Mouse (Mus musculus) telencephalon, adult 2 months (tissue): ENCODE data around the gene Adamts4.
A peak's percentile ranks its signal among the peaks of the same experiment; 100 is the strongest.

Source experiments
- DNase-seq: peaks from one replicate; pipeline ENCODE4 v3.0.0-alpha.2; 2011; ENCODE audit warnings: low read depth, low spot score

Gene Adamts4

GRCm38 (mm10) chr1:171249913-171250600 is at the start of gene Adamts4:
Gene Adamts4 (plus strand): TSS chr1:171250421.
- DNase-seq, result peak; percentile 55

- no peak for DNase-seq
Observed at GRCm38 (mm10) chr1:171200769-171201168, 49.5 kb upstream of the Adamts4 start.

GRCm38 (mm10) chr1:171203471-171204248 is 46.6 kb upstream of the Adamts4 start:
- no peak for DNase-seq

- DNase-seq, result no peak
Observed at GRCm38 (mm10) chr1:171204249-171204644, 46.0 kb upstream of the Adamts4 start.

- DNase-seq, result no peak
Observed at GRCm38 (mm10) chr1:171205704-171206493, 44.3 kb upstream of the Adamts4 start.

GRCm38 (mm10) chr1:171209409-171209808 is 40.8 kb upstream of the Adamts4 start:
- no peak for DNase-seq

- DNase-seq, result no peak
Observed at GRCm38 (mm10) chr1:171212854-171213253, 37.4 kb upstream of the Adamts4 start.

GRCm38 (mm10) chr1:171213801-171214496 is 36.3 kb upstream of the Adamts4 start, which contains the start of gene Nr1i3:
Gene Nr1i3 (plus strand): TSS chr1:171213970.
- DNase-seq, result no peak

- no peak for DNase-seq
Observed at GRCm38 (mm10) chr1:171216241-171216955, 33.8 kb upstream of the Adamts4 start.

- DNase-seq, result peak; percentile 79
Observed at GRCm38 (mm10) chr1:171220871-171221270, 29.4 kb upstream of the Adamts4 start.

GRCm38 (mm10) chr1:171221281-171222193 is 28.7 kb upstream of the Adamts4 start:
- no peak for DNase-seq

GRCm38 (mm10) chr1:171222238-171223155 is 27.7 kb upstream of the Adamts4 start, which contains the start of gene Tomm40l:
Gene Tomm40l (minus strand): TSS chr1:171222514.
- DNase-seq, result peak; percentile 100

- DNase-seq, result no peak
Observed at GRCm38 (mm10) chr1:171223168-171223567, 27.1 kb upstream of the Adamts4 start.

GRCm38 (mm10) chr1:171223796-171224195 is 26.4 kb upstream of the Adamts4 start:
- DNase-seq, result no peak

GRCm38 (mm10) chr1:171224857-171225256 is 25.4 kb upstream of the Adamts4 start, which contains the start of gene Apoa2:
Gene Apoa2 (plus strand): TSS chr1:171225054.
- DNase-seq, result no peak

- DNase-seq, result no peak
Observed at GRCm38 (mm10) chr1:171226780-171227179, 23.4 kb upstream of the Adamts4 start.

GRCm38 (mm10) chr1:171227879-171228278 is 22.3 kb upstream of the Adamts4 start:
- DNase-seq, result no peak

GRCm38 (mm10) chr1:171229750-171230149 is 20.5 kb upstream of the Adamts4 start:
- DNase-seq, result no peak
